Mouse (Mus musculus) bone marrow, adult 2 months (tissue): ENCODE data around the gene Syt16.

ENCODE experiments used
- CTCF ChIP-seq: fragments of 200-500 bp; IDR thresholded peaks from 2 replicates; pipeline ENCODE4 v1.5.1; 2011; ENCODE audit warnings: low read length, control low read depth; ENCODE audit not compliant: control insufficient read depth, insufficient read depth
- POLR2A ChIP-seq: fragments of 200-500 bp; IDR thresholded peaks from 2 replicates; pipeline ENCODE4 v1.6.1; 2011; ENCODE audit warnings: low read depth, mild to moderate bottlenecking, control low read depth, low read length, borderline replicate concordance; ENCODE audit not compliant: control insufficient read depth

DNA sequence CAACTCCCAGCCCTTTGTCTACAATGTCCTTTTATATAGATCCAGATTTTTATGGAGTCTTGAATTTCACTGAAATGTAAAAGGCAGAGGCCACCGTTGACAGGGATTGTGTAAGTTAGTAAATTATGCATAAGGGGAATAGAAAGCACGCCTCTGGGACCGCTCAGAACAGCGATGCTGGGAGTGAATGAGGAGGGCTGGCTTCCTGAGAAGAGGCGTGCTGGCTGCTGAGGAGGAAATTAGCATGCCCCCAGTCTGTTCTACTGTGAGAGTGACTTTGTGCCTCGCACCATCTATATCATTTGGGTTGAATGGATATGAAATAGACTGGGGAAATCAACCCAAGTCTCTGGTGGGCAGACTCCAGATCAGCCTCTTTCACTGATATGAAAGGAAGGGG lies 46.3 kb downstream of the Syt16 start:
- no peak for TF ChIP-seq POLR2A
- no peak for TF ChIP-seq CTCF
